Mouse (Mus musculus): ENCODE data around the gene Btnl9. TPM values are rescaled to one million over a fixed set of nuclear protein-coding genes. Genes with fewer than 3 reads are reported as not detected.

Gene Btnl9
- total and polyA plus RNA-seq, 3 experiments = 0.03 TPM; not detected in 2

- no peaks in the 10 kb centered on the region for H3K4me1 ChIP-seq (ENCODE audit: control insufficient read depth in 1 of 2, insufficient read depth in 2 of 2, low read length in 2 of 2)
- peaks cover 23 to 25% of the 10 kb centered on the region in 2 experiments for H3K27me3 ChIP-seq (ENCODE audit: control insufficient read depth in 1 of 2, insufficient read depth in 2 of 2, low read length in 2 of 2)
- H3K9ac ChIP-seq (ENCODE audit: control insufficient read depth, low read depth, low read length, poor library complexity, severe bottlenecking) = no peak within 1 kb of the TSS
- no peak for DNase-seq (ENCODE audit: low read depth, low spot score)
- no peaks in the 10 kb centered on the region for H3K36me3 ChIP-seq (ENCODE audit: control insufficient read depth in 1 of 2, insufficient read depth in 2 of 2, low read length in 2 of 2)
- no peak within 1 kb of the TSS for H3K4me3 ChIP-seq (ENCODE audit: control insufficient read depth in 1 of 2, insufficient read depth in 1 of 2, low read depth in 2 of 2, low read length in 2 of 2)
- no peaks in the 10 kb centered on the region for H3K9me3 ChIP-seq (replicated peaks; ENCODE audit: insufficient read depth, low read length)
- H3K79me2 ChIP-seq (ENCODE audit: control insufficient read depth, insufficient read depth, low read length, poor library complexity) = no peaks in the 10 kb centered on the region
- no peak for TF ChIP-seq E2F4 (IDR thresholded peaks at IDR 0.05; ENCODE audit: borderline replicate concordance, low read depth, low read length)
- TF ChIP-seq MEF2A (IDR thresholded peaks at IDR 0.05; ENCODE audit: extremely low read depth, insufficient replicate concordance, low read depth, low read length, poor library complexity, severe bottlenecking) = no peak
- TF ChIP-seq ZMIZ1 (IDR thresholded peaks at IDR 0.05; ENCODE audit: low read depth, low read length) = no peak
- TF ChIP-seq USF2 (IDR thresholded peaks at IDR 0.05; ENCODE audit: borderline replicate concordance in 1 of 2, insufficient read depth in 1 of 2, low read depth in 1 of 2, low read length in 2 of 2) = no peak
- no peak for TF ChIP-seq NELFE (IDR thresholded peaks at IDR 0.05; ENCODE audit: low read depth, low read length)
- TF ChIP-seq NRF1 (IDR thresholded peaks at IDR 0.05; ENCODE audit: insufficient read depth, low read depth, low read length, poor library complexity, severe bottlenecking) = no peak
- TF ChIP-seq SMC3 (IDR thresholded peaks at IDR 0.05; ENCODE audit: low read depth, low read length) = no peak
- TF ChIP-seq MYC (IDR thresholded peaks at IDR 0.05; ENCODE audit: low read depth, low read length) = no peak
- TF ChIP-seq ZC3H11A (IDR thresholded peaks at IDR 0.05; ENCODE audit: low read depth, low read length) = no peak
- TF ChIP-seq UBTF (IDR thresholded peaks at IDR 0.05; ENCODE audit: borderline replicate concordance, insufficient read depth, low read depth, low read length) = no peak
- TF ChIP-seq GABPA (IDR thresholded peaks at IDR 0.05; ENCODE audit: low read depth, low read length) = no peak
- no peak for TF ChIP-seq GATA1 (IDR thresholded peaks at IDR 0.05; ENCODE audit: low read depth, low read length)
- no peak within 1 kb of the TSS for H3K27ac ChIP-seq (ENCODE audit: control insufficient read depth, low read depth, low read length)
Observed at GRCm38 (mm10) chr11:49154077-49154476, 32.9 kb downstream of the Btnl9 start, which contains the start of gene Olfr1394. TSS of gene Olfr1394 (plus strand) at chr11:49154377.

GRCm38 (mm10) chr11:49141974-49142373 is 45.0 kb downstream of the Btnl9 start, which contains the start of gene Olfr1395:
TSS of gene Olfr1395 (plus strand) at chr11:49142274.
- no peak within 1 kb of the TSS for H3K9ac ChIP-seq (ENCODE audit: control insufficient read depth, low read depth, low read length, poor library complexity, severe bottlenecking)
- TF ChIP-seq MYC (IDR thresholded peaks at IDR 0.05; ENCODE audit: low read depth, low read length) (no peak), TCF12 (IDR thresholded peaks at IDR 0.05; ENCODE audit: low read depth, low read length) (no peak), USF2 (IDR thresholded peaks at IDR 0.05; ENCODE audit: borderline replicate concordance in 1 of 2, insufficient read depth in 1 of 2, low read depth in 1 of 2, low read length in 2 of 2) (no peak), ETS1 (IDR thresholded peaks at IDR 0.05; ENCODE audit: low read depth, low read length) (no peak), JUND (IDR thresholded peaks at IDR 0.05; ENCODE audit: low read depth, low read length) (no peak), MAX (IDR thresholded peaks at IDR 0.05; ENCODE audit: low read length) (no peak), NELFE (IDR thresholded peaks at IDR 0.05; ENCODE audit: low read depth, low read length) (no peak), CHD1 (IDR thresholded peaks at IDR 0.05; ENCODE audit: low read depth, low read length) (no peak), MAFK (IDR thresholded peaks at IDR 0.05; ENCODE audit: borderline replicate concordance, low read depth, low read length) (no peak), POLR2A (IDR thresholded peaks at IDR 0.05; ENCODE audit: control insufficient read depth in 1 of 2, insufficient read depth in 1 of 2, low read depth in 1 of 2, low read length in 2 of 2, poor library complexity in 1 of 2) (no peak), MYB (IDR thresholded peaks at IDR 0.05; ENCODE audit: low read depth, low read length) (no peak), USF1 (IDR thresholded peaks at IDR 0.05; ENCODE audit: low read depth, low read length) (no peak)
- no peak within 1 kb of the TSS for H3K27ac ChIP-seq (ENCODE audit: control insufficient read depth, low read depth, low read length)
- no peaks in the 10 kb centered on the region for H3K9me3 ChIP-seq (replicated peaks; ENCODE audit: insufficient read depth, low read length)
- no peak within 1 kb of the TSS for H3K4me3 ChIP-seq (ENCODE audit: control insufficient read depth in 1 of 2, insufficient read depth in 1 of 2, low read depth in 2 of 2, low read length in 2 of 2)
- no peaks in the 10 kb centered on the region for H3K79me2 ChIP-seq (ENCODE audit: control insufficient read depth, insufficient read depth, low read length, poor library complexity)
- no peaks in the 10 kb centered on the region for H3K36me3 ChIP-seq (ENCODE audit: control insufficient read depth in 1 of 2, insufficient read depth in 2 of 2, low read length in 2 of 2)
- DNase-seq (ENCODE audit: low read depth, low spot score) = no peak
- peaks cover 19 to 52% of the 10 kb centered on the region in 2 experiments for H3K27me3 ChIP-seq (ENCODE audit: control insufficient read depth in 1 of 2, insufficient read depth in 2 of 2, low read length in 2 of 2)
- no peaks in the 10 kb centered on the region for H3K4me1 ChIP-seq (ENCODE audit: control insufficient read depth in 1 of 2, insufficient read depth in 2 of 2, low read length in 2 of 2)
